Mouse (Mus musculus): ENCODE measurements around the gene Nfasc. TPM values are rescaled to one million over a fixed set of nuclear protein-coding genes. Genes with fewer than 3 reads are reported as not detected.

Nfasc gene
- polyA plus RNA-seq, 1 experiment from 2014 or later, result 0.14 TPM

GRCm38 (mm10) chr1:132595741-132596140 is 145.9 kb downstream of the Nfasc start:
- ATAC-seq (replicated peaks; ENCODE audit: low FRiP score), result no peak

DNA sequence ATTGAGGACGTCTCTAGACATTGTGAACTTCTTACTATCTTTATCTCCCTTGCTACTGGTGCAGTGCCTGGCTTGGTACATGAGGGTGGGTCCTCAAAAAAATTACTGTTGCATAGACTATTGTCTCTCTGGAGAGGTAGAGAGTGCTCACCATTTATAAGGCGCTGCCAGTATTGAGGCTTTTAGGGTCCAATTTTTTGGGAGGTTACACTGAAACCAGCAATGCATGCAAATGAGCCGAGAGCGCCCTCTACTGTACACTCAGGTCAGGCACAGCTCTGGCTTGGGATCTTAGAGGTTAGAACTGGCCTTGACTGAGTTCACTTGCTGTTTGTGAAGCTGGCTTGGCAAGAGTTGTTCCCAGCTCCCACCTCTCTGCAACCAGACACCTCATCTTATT is 147.0 kb downstream of the Nfasc start:
- no peak for ATAC-seq (replicated peaks; ENCODE audit: low FRiP score)
- H3K4me2 ChIP-seq, result no peak overlapping the region
- DNase-seq (ENCODE audit: low spot score), result peak; percentile 54
- no peak overlapping the region for H3K4me3 ChIP-seq (ENCODE audit: low read depth, low read length)
- 12% methylated on average over 4 of the region's 4 CpGs for WGBS
- no peak overlapping the region for H3K27ac ChIP-seq (ENCODE audit: low read depth, low read length)
- no peaks in the 10 kb centered on the region for H3K27me3 ChIP-seq (replicated peaks; ENCODE audit: control insufficient read depth, insufficient read depth, low read length)
- H3K36me3 ChIP-seq (ENCODE audit: control insufficient read depth, insufficient read depth, low read length), result no peaks in the 10 kb centered on the region
- no peaks in the 10 kb centered on the region for H3K4me1 ChIP-seq (replicated peaks; ENCODE audit: control insufficient read depth, insufficient read depth, low read length)
- no peaks in the 10 kb centered on the region for H3K9me3 ChIP-seq (ENCODE audit: control insufficient read depth, low read length)
- H3K9ac ChIP-seq (ENCODE audit: low read depth, low read length), result no peak overlapping the region

More at GRCm38 (mm10) chr1:132595741-132596140, 145.9 kb downstream of the Nfasc start:
- Histone ChIP-seq H3K27ac (ENCODE audit: low read depth, low read length) (no peak overlapping the region), H3K27me3 (replicated peaks; ENCODE audit: control insufficient read depth, insufficient read depth, low read length) (no peaks in the 10 kb centered on the region), H3K4me2 (no peak overlapping the region), H3K36me3 (ENCODE audit: control insufficient read depth, insufficient read depth, low read length) (no peaks in the 10 kb centered on the region), H3K9ac (ENCODE audit: low read depth, low read length) (no peak overlapping the region), H3K4me1 (replicated peaks; ENCODE audit: control insufficient read depth, insufficient read depth, low read length) (no peaks in the 10 kb centered on the region), H3K4me3 (ENCODE audit: low read depth, low read length) (no peak overlapping the region), H3K9me3 (ENCODE audit: control insufficient read depth, low read length) (no peaks in the 10 kb centered on the region)
- no peak for DNase-seq (ENCODE audit: low spot score)
- WGBS, result 55% methylated on average over 6 of the region's 6 CpGs

GRCm38 (mm10) chr1:132592145-132592544 is 149.5 kb downstream of the Nfasc start:
- DNase-seq (ENCODE audit: low spot score) (no peak), ATAC-seq (replicated peaks; ENCODE audit: low FRiP score) (no peak)
- peaks cover 3% of the 10 kb centered on the region; the same call in 1 of the 2 replicates for H3K4me1 ChIP-seq (replicated peaks; ENCODE audit: control insufficient read depth, insufficient read depth, low read length)
- no peaks in the 10 kb centered on the region for H3K27me3 ChIP-seq (replicated peaks; ENCODE audit: control insufficient read depth, insufficient read depth, low read length)
- H3K4me3 ChIP-seq (ENCODE audit: low read depth, low read length), result no peak overlapping the region
- no peak overlapping the region for H3K9ac ChIP-seq (ENCODE audit: low read depth, low read length)
- no peaks in the 10 kb centered on the region for H3K36me3 ChIP-seq (ENCODE audit: control insufficient read depth, insufficient read depth, low read length)
- WGBS, result 72% methylated on average over 5 of the region's 5 CpGs
- H3K4me2 ChIP-seq, result no peak overlapping the region
- no peak overlapping the region for H3K27ac ChIP-seq (ENCODE audit: low read depth, low read length)
- no peaks in the 10 kb centered on the region for H3K9me3 ChIP-seq (ENCODE audit: control insufficient read depth, low read length)

GRCm38 (mm10) chr1:132591399-132591930 is 150.1 kb downstream of the Nfasc start:
- H3K4me2 ChIP-seq, result no peak overlapping the region
- DNase-seq (ENCODE audit: low spot score), result no peak
- H3K9ac ChIP-seq (ENCODE audit: low read depth, low read length), result no peak overlapping the region
- no peaks in the 10 kb centered on the region for H3K27me3 ChIP-seq (replicated peaks; ENCODE audit: control insufficient read depth, insufficient read depth, low read length)
- H3K36me3 ChIP-seq (ENCODE audit: control insufficient read depth, insufficient read depth, low read length), result no peaks in the 10 kb centered on the region
- no peak for ATAC-seq (replicated peaks; ENCODE audit: low FRiP score)
- WGBS, result 77% methylated on average over 11 of the region's 11 CpGs
- no peak overlapping the region for H3K27ac ChIP-seq (ENCODE audit: low read depth, low read length)
- no peak overlapping the region for H3K4me3 ChIP-seq (ENCODE audit: low read depth, low read length)
- peaks cover 6% of the 10 kb centered on the region; the same call in 1 of the 2 replicates for H3K4me1 ChIP-seq (replicated peaks; ENCODE audit: control insufficient read depth, insufficient read depth, low read length)
- H3K9me3 ChIP-seq (ENCODE audit: control insufficient read depth, low read length), result no peaks in the 10 kb centered on the region

DNA sequence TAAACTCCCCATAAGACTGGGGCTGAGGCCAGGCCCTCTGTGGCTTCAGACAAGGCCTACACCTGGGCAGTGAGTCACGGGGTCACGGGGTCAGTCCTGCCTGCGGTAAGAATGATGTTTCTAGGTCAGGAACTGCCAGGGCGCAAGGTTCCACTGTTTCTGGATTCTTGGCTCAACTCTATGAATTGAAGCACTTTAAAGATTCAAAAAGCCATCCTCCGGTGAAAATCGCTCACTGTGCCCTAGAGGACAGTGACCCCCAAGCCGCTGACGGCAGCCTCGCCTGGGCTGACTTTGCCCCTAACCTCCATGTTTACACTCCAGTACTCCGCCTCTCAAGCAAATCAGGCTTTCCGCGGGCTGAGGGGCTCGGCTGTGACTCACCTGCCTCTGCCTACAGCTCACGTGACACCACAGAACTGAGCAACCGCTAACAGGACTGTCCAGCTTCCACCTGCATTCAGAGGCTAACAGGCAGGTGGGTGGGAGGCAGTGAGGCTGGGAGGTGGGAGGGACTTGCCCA is 154.9 kb downstream of the Nfasc start:
- DNase-seq (ENCODE audit: low spot score), result no peak
- Histone ChIP-seq H3K9me3 (ENCODE audit: control insufficient read depth, low read length) (no peaks in the 10 kb centered on the region), H3K27me3 (replicated peaks; ENCODE audit: control insufficient read depth, insufficient read depth, low read length) (no peaks in the 10 kb centered on the region; the same call in 1 of the 2 replicates), H3K4me2 (no peak overlapping the region; the same call in 1 of the 2 replicates), H3K4me3 (ENCODE audit: low read depth, low read length) (no peak overlapping the region), H3K4me1 (replicated peaks; ENCODE audit: control insufficient read depth, insufficient read depth, low read length) (peaks cover 6% of the 10 kb centered on the region; the same call in 1 of the 2 replicates), H3K36me3 (ENCODE audit: control insufficient read depth, insufficient read depth, low read length) (no peaks in the 10 kb centered on the region), H3K27ac (ENCODE audit: low read depth, low read length) (no peak overlapping the region), H3K9ac (ENCODE audit: low read depth, low read length) (no peak overlapping the region)
- peak; percentile 63; the same call in 1 of the 2 replicates for ATAC-seq (replicated peaks; ENCODE audit: low FRiP score)
- WGBS, result 51% methylated on average over 15 of the region's 15 CpGs

- Histone ChIP-seq H3K4me1 (replicated peaks; ENCODE audit: control insufficient read depth, insufficient read depth, low read length) (peaks cover 6% of the 10 kb centered on the region; the same call in 1 of the 2 replicates), H3K27me3 (replicated peaks; ENCODE audit: control insufficient read depth, insufficient read depth, low read length) (no peaks in the 10 kb centered on the region; the same call in 1 of the 2 replicates), H3K9me3 (ENCODE audit: control insufficient read depth, low read length) (no peaks in the 10 kb centered on the region), H3K27ac (ENCODE audit: low read depth, low read length) (no peak overlapping the region), H3K4me2 (no peak overlapping the region), H3K4me3 (ENCODE audit: low read depth, low read length) (no peak overlapping the region), H3K9ac (ENCODE audit: low read depth, low read length) (no peak overlapping the region), H3K36me3 (ENCODE audit: control insufficient read depth, insufficient read depth, low read length) (no peaks in the 10 kb centered on the region)
- 71% methylated on average over 4 of the region's 4 CpGs for WGBS
- DNase-seq (ENCODE audit: low spot score) (no peak), ATAC-seq (replicated peaks; ENCODE audit: low FRiP score) (no peak)
These were observed 156.2 kb downstream of the Nfasc start for GRCm38 (mm10) chr1:132585376-132585775.

- DNase-seq (ENCODE audit: low spot score) (no peak), ATAC-seq (replicated peaks; ENCODE audit: low FRiP score) (no peak)
- H3K4me1 ChIP-seq (replicated peaks; ENCODE audit: control insufficient read depth, insufficient read depth, low read length), result peaks cover 6% of the 10 kb centered on the region; the same call in 1 of the 2 replicates
- WGBS, result 75% methylated on average over 18 of the region's 18 CpGs
- H3K36me3 ChIP-seq (ENCODE audit: control insufficient read depth, insufficient read depth, low read length), result no peaks in the 10 kb centered on the region
- H3K4me2 ChIP-seq, result no peak overlapping the region
- no peaks in the 10 kb centered on the region; the same call in 1 of the 2 replicates for H3K27me3 ChIP-seq (replicated peaks; ENCODE audit: control insufficient read depth, insufficient read depth, low read length)
- no peak overlapping the region for H3K27ac ChIP-seq (ENCODE audit: low read depth, low read length)
- no peaks in the 10 kb centered on the region for H3K9me3 ChIP-seq (ENCODE audit: control insufficient read depth, low read length)
- H3K4me3 ChIP-seq (ENCODE audit: low read depth, low read length), result no peak overlapping the region
- H3K9ac ChIP-seq (ENCODE audit: low read depth, low read length), result no peak overlapping the region
These were observed 158.5 kb downstream of the Nfasc start for GRCm38 (mm10) chr1:132582998-132583604.

- Histone ChIP-seq H3K4me2 (no peak overlapping the region), H3K27ac (ENCODE audit: low read depth, low read length) (no peak overlapping the region), H3K36me3 (ENCODE audit: control insufficient read depth, insufficient read depth, low read length) (no peaks in the 10 kb centered on the region), H3K27me3 (replicated peaks; ENCODE audit: control insufficient read depth, insufficient read depth, low read length) (no peaks in the 10 kb centered on the region; the same call in 1 of the 2 replicates), H3K4me3 (ENCODE audit: low read depth, low read length) (no peak overlapping the region), H3K9ac (ENCODE audit: low read depth, low read length) (no peak overlapping the region), H3K9me3 (ENCODE audit: control insufficient read depth, low read length) (no peaks in the 10 kb centered on the region), H3K4me1 (replicated peaks; ENCODE audit: control insufficient read depth, insufficient read depth, low read length) (peaks cover 3% of the 10 kb centered on the region; the same call in 1 of the 2 replicates)
- DNase-seq (ENCODE audit: low spot score) (no peak), ATAC-seq (replicated peaks; ENCODE audit: low FRiP score) (no peak)
- 70% methylated on average over 14 of the region's 14 CpGs for WGBS
These were observed 159.5 kb downstream of the Nfasc start for GRCm38 (mm10) chr1:132581845-132582839.
